Mouse (Mus musculus): ENCODE measurements at regions not wholly inside any gene's neighbourhood (a gene's known extent, or its start where the extent isn't known, plus 50 kb on each side); places are given as distances from the start of the nearest gene placed in this dataset.

DNA sequence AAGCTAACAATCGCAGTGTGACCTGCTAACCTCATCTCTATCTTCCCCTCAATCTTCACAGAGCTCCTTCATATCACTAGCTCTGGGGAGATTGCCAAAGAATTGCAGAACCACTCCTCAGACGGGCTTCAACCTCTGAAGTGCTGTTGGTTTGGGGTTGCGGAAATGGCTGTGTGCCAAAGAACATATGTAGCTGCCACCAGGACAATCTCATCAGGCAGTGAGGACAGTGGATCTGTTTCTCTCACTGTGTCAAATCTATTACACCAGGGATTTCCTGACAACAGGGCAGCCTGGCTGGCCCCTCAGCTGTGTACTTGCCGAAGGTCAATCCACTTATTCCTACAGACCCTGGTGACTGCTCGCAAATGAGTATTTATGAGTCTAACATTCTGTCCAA lies 115.0 kb upstream of the Nudt7 start:
- TF ChIP-seq EP300 (IDR thresholded peaks at IDR 0.05) (peak; percentile 76), CTCF (IDR thresholded peaks at IDR 0.05) (no peak)
